Mouse (Mus musculus) ovary, postnatal 10 days (tissue): ENCODE measurements around the gene Rbfox3.

Experiments used
- DNase-seq: peaks from one replicate; pipeline ENCODE4 v3.0.0; 2022; ENCODE audit warnings: low spot score

Rbfox3 gene

DNA sequence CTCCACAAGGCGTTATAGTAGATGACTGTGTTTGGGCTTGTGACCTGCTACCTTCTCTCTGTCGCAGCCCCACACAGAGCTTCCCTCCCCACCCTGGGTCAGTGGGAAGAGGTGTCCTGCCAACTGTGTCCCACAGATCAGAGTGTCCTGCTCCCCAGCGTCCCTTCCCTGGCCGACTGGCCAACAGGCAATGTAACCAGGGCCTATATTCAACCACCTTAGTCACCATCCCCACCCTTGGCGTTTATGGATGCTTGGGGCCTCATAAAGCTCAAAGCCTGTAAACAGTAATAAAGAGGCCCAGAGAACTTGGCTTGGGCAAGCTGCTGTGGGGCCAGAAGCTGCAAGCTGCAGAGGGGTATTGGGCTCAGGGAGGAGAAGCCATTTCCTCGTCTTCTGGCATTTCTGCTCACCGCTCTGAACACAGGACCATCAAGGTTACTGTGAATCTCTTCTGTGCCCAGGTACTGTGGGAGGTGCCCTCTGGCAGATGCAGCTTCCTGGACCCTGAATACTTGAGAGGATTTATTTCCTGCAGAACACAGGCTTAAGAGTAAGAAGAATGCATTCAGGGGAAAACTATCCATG lies 435.8 kb downstream of the Rbfox3 start:
- DNase-seq: no peak

GRCm38 (mm10) chr11:118473842-118474500 lies 437.4 kb downstream of the Rbfox3 start:
- DNase-seq: no peak

GRCm38 (mm10) chr11:118473161-118473560 lies 438.2 kb downstream of the Rbfox3 start:
- DNase-seq: no peak

DNA sequence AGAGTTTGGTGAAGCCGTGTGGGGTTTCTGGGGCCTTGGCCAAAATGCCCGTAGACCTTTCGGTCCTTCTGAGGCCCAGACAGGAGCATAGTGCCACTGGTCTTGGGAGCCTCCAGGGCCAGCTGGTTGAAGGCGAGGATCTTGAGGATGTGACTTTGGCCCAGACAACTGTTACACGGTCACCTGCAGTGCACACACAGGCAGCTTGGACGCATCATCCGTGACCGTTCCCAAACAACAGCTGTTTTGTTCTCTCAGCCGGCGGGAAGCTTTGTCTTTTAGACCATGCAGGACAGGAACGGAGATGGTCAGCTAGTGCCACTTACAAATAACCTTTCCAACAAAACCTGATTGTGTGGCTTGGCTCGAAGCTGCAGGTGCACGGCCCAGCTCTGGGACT lies 439.7 kb downstream of the Rbfox3 start:
- no peak for DNase-seq

- no peak for DNase-seq
These were observed 441.0 kb downstream of the Rbfox3 start for GRCm38 (mm10) chr11:118470234-118470966.

DNA sequence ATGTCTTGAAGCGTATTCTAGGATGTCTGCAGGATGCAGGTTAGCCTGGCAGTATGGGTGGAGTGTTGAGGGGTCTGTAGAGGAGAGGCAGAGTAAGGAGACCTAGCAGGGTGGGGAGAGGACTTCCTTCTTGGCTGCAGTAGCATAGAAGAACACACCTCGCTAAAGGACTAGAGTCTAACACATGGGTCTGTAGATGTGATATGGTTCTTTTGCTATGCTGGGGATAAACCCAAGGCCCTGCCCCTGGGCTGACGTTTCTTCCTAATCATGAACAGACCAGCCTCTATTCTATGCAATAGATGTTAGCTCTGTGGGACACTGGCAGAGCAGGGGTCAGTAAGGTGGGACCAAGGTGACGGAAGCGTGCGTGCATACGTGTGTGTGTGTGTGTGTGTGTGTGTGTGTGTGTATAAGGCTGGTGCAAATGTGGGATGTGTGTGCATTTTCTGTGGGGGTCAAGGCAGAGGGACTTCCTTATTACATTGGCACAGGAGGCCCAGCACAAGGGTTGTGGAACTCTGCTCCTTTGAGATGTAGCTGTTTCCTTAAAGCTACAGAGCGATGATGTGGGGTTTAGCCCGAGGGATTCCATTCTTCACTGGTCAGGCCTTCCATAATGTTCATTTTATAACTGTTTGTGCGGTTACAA lies 441.8 kb downstream of the Rbfox3 start:
- no peak for DNase-seq

GRCm38 (mm10) chr11:118467441-118468035 lies 443.9 kb downstream of the Rbfox3 start:
- no peak for DNase-seq

DNA sequence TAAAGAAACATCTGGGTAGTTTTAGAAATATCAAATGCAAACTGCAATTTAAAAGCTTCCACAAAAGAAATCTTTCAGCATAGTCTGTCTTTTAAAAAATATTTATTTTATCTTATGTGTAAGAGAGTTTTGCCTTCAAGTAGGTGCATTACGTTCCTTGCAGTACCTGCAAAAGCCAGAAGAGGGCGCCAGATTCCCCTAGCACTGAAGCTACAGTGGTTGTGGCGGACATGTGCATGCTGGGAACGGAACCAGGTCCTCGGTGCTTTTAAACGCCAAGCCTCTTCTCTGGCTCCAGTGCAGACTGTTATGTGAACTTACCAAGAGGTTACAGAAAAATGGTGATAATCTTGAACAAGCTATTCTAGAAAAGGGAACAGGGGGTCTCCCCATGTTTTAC lies 451.1 kb downstream of the Rbfox3 start:
- DNase-seq: no peak

GRCm38 (mm10) chr11:118459536-118459935 lies 451.9 kb downstream of the Rbfox3 start:
- DNase-seq: no peak

- DNase-seq: no peak
These were observed 452.3 kb downstream of the Rbfox3 start for GRCm38 (mm10) chr11:118459051-118459450.

DNA sequence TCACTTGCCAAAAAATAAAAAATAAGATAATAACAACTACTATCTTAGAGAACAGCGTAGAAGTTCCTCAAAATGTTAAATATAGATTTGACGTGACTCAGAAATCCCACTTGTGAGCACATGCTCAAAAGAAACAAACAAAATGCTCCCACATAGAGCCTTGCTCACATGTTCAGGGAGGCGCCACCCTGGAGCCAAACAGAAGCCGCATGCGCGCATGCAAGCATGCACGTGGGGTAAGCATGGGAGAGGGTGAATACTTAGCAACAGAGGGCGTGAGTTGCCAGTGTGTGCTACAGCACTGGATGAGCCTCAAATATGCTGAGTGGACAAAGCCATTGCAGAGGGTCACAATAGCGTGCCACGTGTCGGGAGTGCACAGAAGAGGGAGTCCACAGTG lies 454.5 kb downstream of the Rbfox3 start:
- no peak for DNase-seq

GRCm38 (mm10) chr11:118455788-118456187 lies 455.6 kb downstream of the Rbfox3 start:
- DNase-seq: no peak

DNA sequence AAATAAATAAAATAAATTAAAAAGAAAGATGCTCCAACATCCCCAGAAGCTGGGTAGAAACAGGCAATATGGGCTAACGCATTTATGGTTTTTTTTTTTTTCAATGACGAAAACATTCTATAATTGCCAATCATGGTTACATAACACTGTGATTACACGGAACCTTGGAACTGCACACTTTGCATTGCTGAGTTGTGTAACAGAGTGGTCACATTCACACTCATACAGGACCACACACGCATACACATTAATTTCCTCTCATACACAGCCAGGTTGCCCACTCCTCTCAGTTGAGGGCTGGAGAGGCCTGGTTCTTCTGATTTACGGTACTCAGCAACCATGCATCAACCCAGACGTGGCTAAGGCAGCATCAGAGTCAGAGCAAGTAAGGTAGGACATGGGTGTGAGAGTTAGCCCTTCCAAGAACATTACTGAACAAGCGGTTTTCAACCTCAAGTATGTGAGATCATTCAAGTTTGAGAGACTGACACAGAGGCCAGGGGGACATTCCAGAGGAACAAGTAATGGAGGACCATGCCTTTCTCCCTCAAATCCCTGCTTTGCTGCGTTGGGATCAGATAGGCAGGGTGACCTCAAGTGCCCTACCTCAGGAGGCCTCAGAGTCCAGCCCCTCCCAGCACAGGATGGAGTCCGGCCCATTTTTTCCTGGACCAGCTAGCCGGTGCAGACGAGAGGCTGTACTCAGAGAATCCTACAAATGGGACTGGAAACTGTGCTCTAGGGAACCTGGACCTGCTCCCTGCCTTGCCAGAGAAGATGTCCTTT lies 457.3 kb downstream of the Rbfox3 start:
- DNase-seq: no peak

DNA sequence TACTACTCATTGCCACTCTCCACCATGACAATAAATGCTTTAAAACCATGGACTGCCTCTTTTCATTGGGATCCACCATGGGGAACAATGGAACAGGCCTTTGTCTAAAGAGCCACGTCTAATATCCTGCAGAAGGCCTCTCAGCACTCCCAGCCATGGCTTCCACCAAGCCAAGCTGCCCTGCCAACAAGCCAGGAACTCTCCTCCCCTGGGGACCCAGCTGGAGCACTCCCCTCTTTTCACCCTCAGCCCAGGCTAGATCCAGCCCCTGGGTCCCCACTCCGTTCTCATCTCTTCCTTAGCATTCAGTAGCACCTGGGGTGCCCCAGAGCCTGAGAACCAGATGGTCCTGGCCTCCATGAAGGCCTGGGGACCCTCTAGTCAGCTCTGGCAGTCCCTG lies 458.4 kb downstream of the Rbfox3 start:
- DNase-seq: no peak

DNA sequence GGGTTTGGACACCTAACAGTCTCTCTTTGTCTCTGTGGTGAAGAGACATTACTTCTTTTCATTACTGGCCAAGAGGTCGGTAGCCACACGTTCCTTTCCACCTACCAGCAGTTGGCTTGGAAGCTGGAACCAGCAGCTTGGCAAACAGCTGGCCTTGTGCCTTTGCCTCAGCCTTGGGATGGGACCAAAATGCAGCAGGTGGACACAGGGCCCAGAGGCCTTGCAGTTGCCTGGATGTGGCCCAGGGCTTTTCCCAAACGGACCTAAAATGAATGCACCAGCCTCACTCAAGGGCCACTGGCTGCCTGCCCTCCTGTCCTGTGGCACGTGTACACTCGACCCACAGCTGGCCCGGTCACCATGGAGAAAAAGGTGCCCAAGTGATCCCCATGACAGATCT lies 460.2 kb downstream of the Rbfox3 start:
- DNase-seq: no peak

GRCm38 (mm10) chr11:118448385-118448784 lies 463.0 kb downstream of the Rbfox3 start:
- DNase-seq: no peak

DNA sequence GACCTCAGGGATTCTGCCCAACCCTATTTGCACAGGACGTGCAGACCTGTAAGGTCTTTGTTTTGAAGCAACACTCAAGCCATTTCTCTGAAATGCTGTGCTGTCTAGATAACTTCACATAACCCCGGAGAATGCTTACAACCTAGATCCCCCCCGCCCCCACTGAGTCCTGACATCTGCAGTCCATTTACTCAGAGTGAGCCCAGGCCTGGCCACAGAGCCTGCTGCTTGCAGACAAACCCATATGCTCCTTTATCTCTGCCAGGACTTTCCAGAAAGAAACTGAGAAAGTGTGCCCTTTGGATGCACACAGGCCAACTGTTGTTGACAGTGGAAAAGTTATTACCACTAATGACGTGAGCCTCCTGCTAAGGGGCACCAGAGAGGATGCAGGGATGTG lies 464.1 kb downstream of the Rbfox3 start:
- no peak for DNase-seq

DNA sequence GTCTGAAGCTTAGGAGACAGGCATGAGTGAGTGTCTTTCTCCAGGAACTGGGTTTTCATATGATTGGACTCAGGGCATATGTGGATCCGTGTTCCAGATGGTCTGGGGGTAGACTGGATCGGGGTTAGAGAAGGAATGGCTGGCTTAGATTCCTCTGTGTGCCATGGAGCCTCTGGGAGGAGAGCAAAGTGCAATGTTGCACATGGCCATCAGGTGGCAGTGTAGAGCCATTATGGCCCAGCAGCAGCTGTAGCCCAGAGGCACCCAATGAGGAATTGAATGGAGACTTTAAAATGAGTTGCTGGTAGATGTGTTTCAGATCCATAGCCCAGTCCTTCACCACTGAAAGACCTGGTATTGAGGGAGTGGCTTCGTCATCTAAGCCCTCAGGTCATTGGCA lies 465.6 kb downstream of the Rbfox3 start:
- DNase-seq: no peak

GRCm38 (mm10) chr11:118443201-118443970 lies 468.0 kb downstream of the Rbfox3 start:
- DNase-seq: peak; percentile 69

GRCm38 (mm10) chr11:118442691-118443090 lies 468.7 kb downstream of the Rbfox3 start:
- DNase-seq: no peak
